Mouse (Mus musculus): ENCODE results near the gene Eif4a3. TPM values are rescaled to one million over a fixed set of nuclear protein-coding genes. Genes with fewer than 3 reads are reported as not detected.

Gene Eif4a3
- 463 and 475 TPM in 2 replicates for polyA plus RNA-seq (2014; fragmentation: Nextera tagmentation; extraction: Ambion mirVana)

DNA sequence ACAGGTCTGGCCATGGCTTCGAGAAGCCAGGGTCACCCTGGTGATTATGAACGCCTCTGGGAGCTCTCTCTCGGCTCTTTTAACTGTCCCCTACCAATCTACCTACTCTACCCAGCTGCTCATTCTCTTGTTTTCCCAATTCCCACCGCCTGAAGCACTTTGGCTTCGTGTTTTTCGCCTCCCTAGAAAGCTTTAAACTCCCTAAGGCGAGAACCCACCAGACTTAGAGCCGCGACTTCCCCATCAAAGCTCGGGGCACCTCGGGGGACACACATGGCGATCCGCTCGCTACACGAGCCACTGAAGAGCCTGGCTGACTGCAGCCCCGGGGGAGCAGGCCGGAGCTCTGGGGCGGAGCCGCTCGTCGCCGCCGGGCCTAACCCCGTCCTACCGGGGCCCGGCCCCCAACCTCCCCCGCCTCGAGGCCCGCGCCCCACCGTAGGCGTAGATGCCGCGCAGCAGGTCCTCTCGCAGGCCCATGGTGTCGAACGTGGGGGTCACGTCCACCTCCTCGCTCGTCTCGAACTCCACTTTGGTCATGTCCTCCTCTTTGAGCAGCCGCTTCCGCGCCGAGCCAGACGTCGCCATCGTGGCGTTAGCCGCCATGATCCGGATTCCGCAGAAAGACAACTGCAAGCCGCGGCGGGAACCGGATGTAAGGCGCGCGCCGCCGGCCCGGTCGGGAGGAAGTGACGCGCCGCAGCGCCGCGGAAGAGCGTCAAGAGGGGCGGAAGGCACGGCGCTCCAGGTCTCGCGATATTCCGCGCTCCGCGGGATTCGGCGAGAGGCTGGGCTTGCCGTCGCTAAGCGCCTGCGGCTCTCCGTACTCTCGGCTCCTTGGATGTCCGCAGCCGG is at the start of gene Eif4a3:
TSS of gene Eif4a3 (minus strand) at position 699 of the 855 bp plus-strand sequence.
- peak; percentile 98 for DNase-seq (ENCODE audit: low spot score)
- Histone ChIP-seq H3K9me3 (ENCODE audit: control insufficient read depth, low read length) (no peaks in the 10 kb centered on the region), H3K9ac (ENCODE audit: low read length) (peak within 1 kb of the TSS; percentile 97), H3K4me2 (ENCODE audit: low read depth, severe bottlenecking) (peak within 1 kb of the TSS; percentile 81), H3K27me3 (ENCODE audit: control insufficient read depth, insufficient read depth, low read length) (no peaks in the 10 kb centered on the region; the same call in 1 of the 2 replicates), H3K36me3 (ENCODE audit: control insufficient read depth, insufficient read depth, low read length) (peaks cover 28% of the 10 kb centered on the region), H3K4me1 (ENCODE audit: control insufficient read depth, insufficient read depth, low read length) (peaks cover 9% of the 10 kb centered on the region; the same call in 1 of the 2 replicates), H3K4me3 (ENCODE audit: low read depth, low read length) (peak within 1 kb of the TSS; percentile 98), H3K27ac (replicated peaks; ENCODE audit: low read depth, low read length) (peak within 1 kb of the TSS; percentile 79)
- ATAC-seq (ENCODE audit: insufficient number of reproducible peaks, low FRiP score, low TSS enrichment, low read depth), result peak; percentile 89
- WGBS, result under 1% methylated on average over 89 of the region's 89 CpGs

DNA sequence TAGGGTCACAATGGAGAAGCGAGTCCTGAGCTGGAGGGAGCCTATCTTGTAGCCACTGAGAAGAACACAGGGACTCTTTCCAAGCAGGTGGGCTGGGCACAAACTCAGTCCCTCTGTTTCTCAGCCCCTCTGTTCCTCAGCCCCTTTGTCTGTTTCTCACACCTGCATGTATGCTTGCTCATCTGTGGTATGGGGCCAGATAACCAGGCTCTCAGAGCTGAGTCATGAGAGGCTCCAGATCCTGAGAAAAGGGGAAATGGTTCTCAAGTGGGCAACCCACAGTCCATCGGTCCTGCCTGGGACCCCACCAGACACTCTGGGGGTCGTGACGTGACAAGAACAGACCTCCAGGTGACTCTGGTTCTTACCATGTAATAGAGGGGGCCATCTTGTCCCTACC is 47.2 kb upstream of the Eif4a3 start:
- H3K27me3 ChIP-seq (ENCODE audit: control insufficient read depth, insufficient read depth, low read length), result no peaks in the 10 kb centered on the region
- ATAC-seq (ENCODE audit: insufficient number of reproducible peaks, low FRiP score, low TSS enrichment, low read depth) (no peak), DNase-seq (ENCODE audit: low spot score) (no peak)
- no peaks in the 10 kb centered on the region for H3K9me3 ChIP-seq (ENCODE audit: control insufficient read depth, low read length)
- no peak overlapping the region for H3K4me2 ChIP-seq (ENCODE audit: low read depth, severe bottlenecking)
- no peak overlapping the region for H3K27ac ChIP-seq (replicated peaks; ENCODE audit: low read depth, low read length)
- H3K9ac ChIP-seq (ENCODE audit: low read length), result no peak overlapping the region
- no peak overlapping the region for H3K4me3 ChIP-seq (ENCODE audit: low read depth, low read length)
- H3K4me1 ChIP-seq (ENCODE audit: control insufficient read depth, insufficient read depth, low read length), result no peaks in the 10 kb centered on the region
- no peaks in the 10 kb centered on the region for H3K36me3 ChIP-seq (ENCODE audit: control insufficient read depth, insufficient read depth, low read length)
- WGBS, result 85% methylated on average over 4 of the region's 4 CpGs

DNA sequence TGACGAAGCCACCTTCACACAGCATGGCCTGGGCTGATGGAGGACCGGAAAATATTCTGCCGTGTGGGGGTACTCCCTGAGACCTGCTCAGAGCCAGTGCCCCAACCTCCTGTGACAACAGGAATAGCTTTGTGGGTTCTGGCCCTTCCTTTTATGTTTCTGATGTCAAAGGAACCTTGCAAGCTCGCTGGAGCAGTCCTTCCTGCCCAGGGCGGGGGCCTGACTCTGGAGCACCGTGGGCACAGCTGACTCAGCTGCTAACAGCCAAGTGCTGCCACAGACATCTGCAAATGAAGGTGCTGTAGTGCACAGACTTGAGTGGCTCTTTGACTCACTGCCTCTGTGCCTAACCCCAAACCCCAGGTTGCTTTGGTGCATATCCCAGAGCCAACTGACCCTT is 45.0 kb upstream of the Eif4a3 start:
- H3K9ac ChIP-seq (ENCODE audit: low read length), result no peak overlapping the region
- H3K27me3 ChIP-seq (ENCODE audit: control insufficient read depth, insufficient read depth, low read length), result no peaks in the 10 kb centered on the region
- H3K4me2 ChIP-seq (ENCODE audit: low read depth, severe bottlenecking), result no peak overlapping the region
- no peaks in the 10 kb centered on the region for H3K4me1 ChIP-seq (ENCODE audit: control insufficient read depth, insufficient read depth, low read length)
- DNase-seq (ENCODE audit: low spot score), result no peak
- H3K4me3 ChIP-seq (ENCODE audit: low read depth, low read length), result no peak overlapping the region
- ATAC-seq (ENCODE audit: insufficient number of reproducible peaks, low FRiP score, low TSS enrichment, low read depth), result no peak
- H3K9me3 ChIP-seq (ENCODE audit: control insufficient read depth, low read length), result no peaks in the 10 kb centered on the region
- H3K36me3 ChIP-seq (ENCODE audit: control insufficient read depth, insufficient read depth, low read length), result no peaks in the 10 kb centered on the region
- no peak overlapping the region for H3K27ac ChIP-seq (replicated peaks; ENCODE audit: low read depth, low read length)
- WGBS, result 71% methylated on average over 6 of the region's 6 CpGs

GRCm38 (mm10) chr11:119344178-119344577 is 44.3 kb upstream of the Eif4a3 start:
- H3K9ac ChIP-seq (ENCODE audit: low read length), result no peak overlapping the region
- ATAC-seq (ENCODE audit: insufficient number of reproducible peaks, low FRiP score, low TSS enrichment, low read depth), result no peak
- 90% methylated on average over 8 of the region's 8 CpGs for WGBS

GRCm38 (mm10) chr11:119339637-119340036 is 39.7 kb upstream of the Eif4a3 start:
- DNase-seq (ENCODE audit: low spot score) (peak; percentile 89), ATAC-seq (ENCODE audit: insufficient number of reproducible peaks, low FRiP score, low TSS enrichment, low read depth) (no peak)
- Histone ChIP-seq H3K9ac (ENCODE audit: low read length) (no peak overlapping the region; the same call in 1 of the 2 replicates), H3K4me3 (ENCODE audit: low read depth, low read length) (no peak overlapping the region), H3K4me1 (ENCODE audit: control insufficient read depth, insufficient read depth, low read length) (no peaks in the 10 kb centered on the region), H3K4me2 (ENCODE audit: low read depth, severe bottlenecking) (no peak overlapping the region), H3K27ac (replicated peaks; ENCODE audit: low read depth, low read length) (no peak overlapping the region), H3K9me3 (ENCODE audit: control insufficient read depth, low read length) (no peaks in the 10 kb centered on the region), H3K27me3 (ENCODE audit: control insufficient read depth, insufficient read depth, low read length) (no peaks in the 10 kb centered on the region; the same call in 1 of the 2 replicates), H3K36me3 (ENCODE audit: control insufficient read depth, insufficient read depth, low read length) (no peaks in the 10 kb centered on the region)
- 5% methylated on average over 5 of the region's 5 CpGs for WGBS

More at GRCm38 (mm10) chr11:119344178-119344577, 44.3 kb upstream of the Eif4a3 start:
- H3K9me3 ChIP-seq (ENCODE audit: control insufficient read depth, low read length), result no peaks in the 10 kb centered on the region
- DNase-seq (ENCODE audit: low spot score), result no peak
- no peak overlapping the region for H3K4me3 ChIP-seq (ENCODE audit: low read depth, low read length)
- no peaks in the 10 kb centered on the region for H3K27me3 ChIP-seq (ENCODE audit: control insufficient read depth, insufficient read depth, low read length)
- no peaks in the 10 kb centered on the region for H3K4me1 ChIP-seq (ENCODE audit: control insufficient read depth, insufficient read depth, low read length)
- no peaks in the 10 kb centered on the region for H3K36me3 ChIP-seq (ENCODE audit: control insufficient read depth, insufficient read depth, low read length)
- no peak overlapping the region for H3K4me2 ChIP-seq (ENCODE audit: low read depth, severe bottlenecking)
- H3K27ac ChIP-seq (replicated peaks; ENCODE audit: low read depth, low read length), result no peak overlapping the region

DNA sequence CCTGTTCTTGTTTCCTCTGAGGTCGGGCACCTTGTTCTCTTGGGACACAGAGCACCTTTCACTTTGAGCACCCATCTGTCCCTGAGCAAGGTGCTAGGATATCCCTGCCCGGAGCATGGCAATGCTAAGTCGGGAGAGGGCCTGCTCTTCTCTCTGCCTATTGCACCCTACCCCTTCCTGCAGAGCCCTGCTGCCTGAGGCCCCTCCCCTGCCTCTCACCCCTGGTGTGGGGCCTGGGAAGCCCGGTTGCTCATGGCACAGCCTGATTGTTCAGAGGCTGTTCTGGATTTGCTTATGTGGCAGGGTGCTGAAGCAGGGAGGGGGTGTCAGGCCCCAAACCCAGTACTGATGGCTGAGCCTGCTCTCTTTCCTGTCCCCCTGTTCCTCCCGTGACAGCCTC is 39.3 kb upstream of the Eif4a3 start:
- no peak overlapping the region for H3K27ac ChIP-seq (replicated peaks; ENCODE audit: low read depth, low read length)
- no peaks in the 10 kb centered on the region; the same call in 1 of the 2 replicates for H3K27me3 ChIP-seq (ENCODE audit: control insufficient read depth, insufficient read depth, low read length)
- ATAC-seq (ENCODE audit: insufficient number of reproducible peaks, low FRiP score, low TSS enrichment, low read depth), result no peak
- H3K4me2 ChIP-seq (ENCODE audit: low read depth, severe bottlenecking), result no peak overlapping the region
- no peak overlapping the region; the same call in 1 of the 2 replicates for H3K9ac ChIP-seq (ENCODE audit: low read length)
- 47% methylated on average over 5 of the region's 5 CpGs for WGBS
- no peaks in the 10 kb centered on the region for H3K4me1 ChIP-seq (ENCODE audit: control insufficient read depth, insufficient read depth, low read length)
- no peaks in the 10 kb centered on the region for H3K9me3 ChIP-seq (ENCODE audit: control insufficient read depth, low read length)
- H3K4me3 ChIP-seq (ENCODE audit: low read depth, low read length), result no peak overlapping the region
- no peak for DNase-seq (ENCODE audit: low spot score)
- H3K36me3 ChIP-seq (ENCODE audit: control insufficient read depth, insufficient read depth, low read length), result no peaks in the 10 kb centered on the region

- no peaks in the 10 kb centered on the region for H3K4me1 ChIP-seq (ENCODE audit: control insufficient read depth, insufficient read depth, low read length)
Measured at GRCm38 (mm10) chr11:119338271-119339059, 38.6 kb upstream of the Eif4a3 start.

DNA sequence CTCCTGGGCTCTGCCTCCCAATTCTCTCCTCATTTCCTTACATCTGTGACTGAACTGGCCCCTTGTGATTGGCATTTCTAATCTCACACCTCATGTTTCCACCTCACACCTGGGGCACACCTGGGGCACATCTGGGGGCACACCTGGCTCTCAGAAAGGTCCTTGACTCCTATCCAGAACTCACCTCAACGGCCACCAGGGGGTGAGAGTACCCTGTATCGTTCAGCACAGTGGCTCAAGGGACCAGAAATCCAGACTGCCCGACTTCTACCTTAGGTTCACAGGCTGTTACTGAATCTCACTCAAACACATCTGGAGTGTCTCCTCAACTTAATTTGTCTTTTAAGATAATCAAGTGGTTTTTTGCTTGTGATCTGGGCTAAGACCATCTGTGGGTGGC is 32.1 kb upstream of the Eif4a3 start:
- H3K27me3 ChIP-seq (ENCODE audit: control insufficient read depth, insufficient read depth, low read length), result no peaks in the 10 kb centered on the region; the same call in 1 of the 2 replicates
- H3K4me3 ChIP-seq (ENCODE audit: low read depth, low read length), result no peak overlapping the region
- no peaks in the 10 kb centered on the region for H3K36me3 ChIP-seq (ENCODE audit: control insufficient read depth, insufficient read depth, low read length)
- DNase-seq (ENCODE audit: low spot score) (no peak), ATAC-seq (ENCODE audit: insufficient number of reproducible peaks, low FRiP score, low TSS enrichment, low read depth) (no peak)
- no peak overlapping the region for H3K9ac ChIP-seq (ENCODE audit: low read length)
- no peaks in the 10 kb centered on the region for H3K4me1 ChIP-seq (ENCODE audit: control insufficient read depth, insufficient read depth, low read length)
- 39% methylated on average over 3 of the region's 3 CpGs for WGBS
- no peak overlapping the region for H3K27ac ChIP-seq (replicated peaks; ENCODE audit: low read depth, low read length)
- H3K4me2 ChIP-seq (ENCODE audit: low read depth, severe bottlenecking), result no peak overlapping the region
- no peaks in the 10 kb centered on the region for H3K9me3 ChIP-seq (ENCODE audit: control insufficient read depth, low read length)

More at GRCm38 (mm10) chr11:119338271-119339059, 38.6 kb upstream of the Eif4a3 start:
- no peak for DNase-seq (ENCODE audit: low spot score)
- Histone ChIP-seq H3K4me3 (ENCODE audit: low read depth, low read length) (no peak overlapping the region), H3K27ac (replicated peaks; ENCODE audit: low read depth, low read length) (no peak overlapping the region), H3K27me3 (ENCODE audit: control insufficient read depth, insufficient read depth, low read length) (no peaks in the 10 kb centered on the region; the same call in 1 of the 2 replicates), H3K9me3 (ENCODE audit: control insufficient read depth, low read length) (no peaks in the 10 kb centered on the region), H3K9ac (ENCODE audit: low read length) (no peak overlapping the region), H3K36me3 (ENCODE audit: control insufficient read depth, insufficient read depth, low read length) (no peaks in the 10 kb centered on the region), H3K4me2 (ENCODE audit: low read depth, severe bottlenecking) (no peak overlapping the region)
- WGBS, result 89% methylated on average over 10 of the region's 10 CpGs
- no peak for ATAC-seq (ENCODE audit: insufficient number of reproducible peaks, low FRiP score, low TSS enrichment, low read depth)
